Mouse (Mus musculus) MEL (cell line): Measurements from ENCODE around the gene Trim40. TPM values are rescaled to one million over a fixed set of nuclear protein-coding genes. Genes with fewer than 3 reads are reported as not detected.

Experiments used
- DNase-seq: peaks from one replicate; pipeline ENCODE4 v3.0.0; 2011; ENCODE audit warnings: low read depth, low spot score
- H3K27ac ChIP-seq: 2 replicates; pipeline ENCODE4 v1.5.1; 2012; ENCODE audit warnings: low read depth, mild to moderate bottlenecking, control low read depth, low read length, moderate library complexity; ENCODE audit not compliant: control insufficient read depth
- H3K27me3 ChIP-seq, 2 experiments: fragments of 150-350 bp in 1 of 2; sonication (generic) in 1 of 2; 2 replicates each; pipeline ENCODE4 v1.6.1; 2012; ENCODE audit warnings: low read length in 2 of 2, mild to moderate bottlenecking in 2 of 2, improper control_type of control experiment in 1 of 2, moderate library complexity in 1 of 2; ENCODE audit not compliant: insufficient read depth in 2 of 2, control insufficient read depth in 1 of 2
- H3K36me3 ChIP-seq, 2 experiments: 2 replicates each; pipeline ENCODE4 v1.6.1; 2012 to 2014; ENCODE audit warnings: low read length in 2 of 2, improper control_type of control experiment in 1 of 2, inconsistent platforms in 1 of 2, mild to moderate bottlenecking in 1 of 2; ENCODE audit not compliant: insufficient read depth in 2 of 2, control insufficient read depth in 1 of 2
- H3K4me1 ChIP-seq, 2 experiments: fragments of 150-350 bp in 1 of 2; sonication (generic) in 1 of 2; 2 replicates each; pipeline ENCODE4 v1.6.1; 2012; ENCODE audit warnings: low read length in 2 of 2, improper control_type of control experiment in 1 of 2, mild to moderate bottlenecking in 1 of 2; ENCODE audit not compliant: insufficient read depth in 2 of 2, control insufficient read depth in 1 of 2
- H3K4me3 ChIP-seq, 2 experiments: fragments of 150-350 bp in 1 of 2; sonication (generic) in 1 of 2; 2 replicates each; pipeline ENCODE4 v1.5.1; 2012; ENCODE audit warnings: low read depth in 2 of 2, low read length in 2 of 2, mild to moderate bottlenecking in 2 of 2, moderate library complexity in 2 of 2, control low read depth in 1 of 2, improper control_type of control experiment in 1 of 2; ENCODE audit not compliant: control insufficient read depth in 1 of 2, insufficient read depth in 1 of 2
- H3K79me2 ChIP-seq: 2 replicates; pipeline ENCODE4 v1.6.1; 2012; ENCODE audit warnings: mild to moderate bottlenecking, low read length, moderate library complexity; ENCODE audit not compliant: control insufficient read depth, poor library complexity, insufficient read depth
- H3K9ac ChIP-seq: 2 replicates; pipeline ENCODE4 v1.6.1; 2012; ENCODE audit warnings: low read depth, mild to moderate bottlenecking, control low read depth, low read length, moderate library complexity; ENCODE audit not compliant: control insufficient read depth, poor library complexity, severe bottlenecking
- H3K9me3 ChIP-seq: fragments of 150-350 bp; sonication (generic); replicated peaks from 2 replicates; pipeline ENCODE4 v1.6.1; 2012; ENCODE audit warnings: mild to moderate bottlenecking, low read length, improper control_type of control experiment, moderate library complexity; ENCODE audit not compliant: insufficient read depth
- BHLHE40 ChIP-seq: IDR thresholded peaks from 2 replicates; pipeline ENCODE4 v1.6.1; 2012; ENCODE audit warnings: low read depth, mild to moderate bottlenecking, inconsistent platforms, low read length, improper control_type of control experiment, borderline replicate concordance
- CHD1 ChIP-seq: IDR thresholded peaks from 2 replicates; pipeline ENCODE4 v1.6.1; 2012; ENCODE audit warnings: low read depth, mild to moderate bottlenecking, inconsistent platforms, low read length, improper control_type of control experiment
- CHD2 ChIP-seq: IDR thresholded peaks from 2 replicates; pipeline ENCODE4 v1.6.1; 2011; ENCODE audit warnings: low read length, improper control_type of control experiment
- CTCF ChIP-seq, 3 experiments: IDR thresholded peaks in 2 of 3; conservative IDR thresholded peaks in 1 of 3; 2 replicates each; pipeline ENCODE4 v1.5.1; 2011 to 2012; ENCODE audit warnings: low read length in 3 of 3, low read depth in 2 of 3, mild to moderate bottlenecking in 2 of 3, improper control_type of control experiment in 1 of 3, inconsistent platforms in 1 of 3, mixed read lengths in 1 of 3, moderate library complexity in 1 of 3; ENCODE audit not compliant: control insufficient read depth in 1 of 3, insufficient read depth in 1 of 3, poor library complexity in 1 of 3, severe bottlenecking in 1 of 3
- ETS1 ChIP-seq: IDR thresholded peaks from 2 replicates; pipeline ENCODE4 v1.6.1; 2012; ENCODE audit warnings: low read depth, mild to moderate bottlenecking, inconsistent platforms, low read length, improper control_type of control experiment, moderate library complexity
- GABPA ChIP-seq: IDR thresholded peaks from 2 replicates; pipeline ENCODE4 v1.6.1; 2012; ENCODE audit warnings: low read depth, mild to moderate bottlenecking, inconsistent platforms, low read length, improper control_type of control experiment, moderate library complexity
- GATA1 ChIP-seq: IDR thresholded peaks from 2 replicates; pipeline ENCODE4 v1.6.1; 2011; ENCODE audit warnings: low read depth, low read length, improper control_type of control experiment
- HCFC1 ChIP-seq: IDR thresholded peaks from 2 replicates; pipeline ENCODE4 v1.6.1; 2012; ENCODE audit warnings: low read depth, mild to moderate bottlenecking, inconsistent platforms, low read length, improper control_type of control experiment, moderate library complexity
- JUND ChIP-seq: IDR thresholded peaks from 2 replicates; pipeline ENCODE4 v1.6.1; 2011; ENCODE audit warnings: low read depth, mild to moderate bottlenecking, improper control_type of control experiment, low read length
- KAT2A ChIP-seq: conservative IDR thresholded peaks from 2 replicates; pipeline ENCODE4 v1.6.1; 2012; ENCODE audit warnings: low read depth, low read length, improper control_type of control experiment, inconsistent platforms
- MAFK ChIP-seq: IDR thresholded peaks from 2 replicates; pipeline ENCODE4 v1.6.1; 2011; ENCODE audit warnings: low read depth, mild to moderate bottlenecking, low read length, improper control_type of control experiment, borderline replicate concordance
- MAZ ChIP-seq: IDR thresholded peaks from 2 replicates; pipeline ENCODE4 v1.6.1; 2012; ENCODE audit warnings: low read depth, mild to moderate bottlenecking, inconsistent platforms, low read length, improper control_type of control experiment
- MEF2A ChIP-seq: IDR thresholded peaks from 2 replicates; pipeline ENCODE4 v1.6.1; 2014; ENCODE audit warnings: low read depth, mild to moderate bottlenecking, inconsistent platforms, low read length, improper control_type of control experiment; ENCODE audit not compliant: poor library complexity, insufficient replicate concordance, severe bottlenecking; ENCODE audit errors: extremely low read depth
- MXI1 ChIP-seq: IDR thresholded peaks from 2 replicates; pipeline ENCODE4 v1.6.1; 2011; ENCODE audit warnings: mild to moderate bottlenecking, low read depth, low read length, improper control_type of control experiment
- MYC ChIP-seq: IDR thresholded peaks from 2 replicates; pipeline ENCODE4 v1.6.1; 2011; ENCODE audit warnings: low read depth, mild to moderate bottlenecking, low read length, improper control_type of control experiment, moderate library complexity
- NELFE ChIP-seq: IDR thresholded peaks from 2 replicates; pipeline ENCODE4 v1.6.1; 2011; ENCODE audit warnings: low read depth, low read length, improper control_type of control experiment
- POLR2A ChIP-seq, 2 experiments: IDR thresholded peaks; 2 replicates each; pipeline ENCODE4 v1.6.1; 2011 to 2012; ENCODE audit warnings: low read length in 2 of 2, mild to moderate bottlenecking in 2 of 2, control low read depth in 1 of 2, improper control_type of control experiment in 1 of 2, low read depth in 1 of 2, moderate library complexity in 1 of 2; ENCODE audit not compliant: control insufficient read depth in 1 of 2, insufficient read depth in 1 of 2, poor library complexity in 1 of 2
- POLR2AphosphoS5 ChIP-seq: IDR thresholded peaks from 2 replicates; pipeline ENCODE4 v1.6.1; 2012; ENCODE audit warnings: low read depth, borderline replicate concordance, mild to moderate bottlenecking, inconsistent platforms, low read length, moderate library complexity, mixed read lengths
- RAD21 ChIP-seq: IDR thresholded peaks from 2 replicates; pipeline ENCODE4 v1.6.1; 2011; ENCODE audit warnings: mild to moderate bottlenecking, low read depth, low read length, improper control_type of control experiment
- SMC3 ChIP-seq: IDR thresholded peaks from 2 replicates; pipeline ENCODE4 v1.6.1; 2011; ENCODE audit warnings: low read depth, low read length, improper control_type of control experiment
- TAL1 ChIP-seq: IDR thresholded peaks from 2 replicates; pipeline ENCODE4 v1.6.1; 2012; ENCODE audit warnings: mild to moderate bottlenecking, inconsistent platforms, low read length, moderate library complexity, mixed read lengths
- TBP ChIP-seq: IDR thresholded peaks from 2 replicates; pipeline ENCODE4 v1.8.0; 2011; ENCODE audit warnings: low read depth, low read length, improper control_type of control experiment
- TCF12 ChIP-seq: IDR thresholded peaks from 2 replicates; pipeline ENCODE4 v1.6.1; 2014; ENCODE audit warnings: low read depth, mild to moderate bottlenecking, inconsistent platforms, low read length, improper control_type of control experiment, moderate library complexity
- UBTF ChIP-seq: IDR thresholded peaks from 2 replicates; pipeline ENCODE4 v1.6.1; 2012; ENCODE audit warnings: low read depth, mild to moderate bottlenecking, inconsistent platforms, low read length, improper control_type of control experiment, moderate library complexity, borderline replicate concordance; ENCODE audit not compliant: insufficient read depth
- USF1 ChIP-seq: IDR thresholded peaks from 2 replicates; pipeline ENCODE4 v1.6.1; 2014; ENCODE audit warnings: low read depth, mild to moderate bottlenecking, inconsistent platforms, low read length, improper control_type of control experiment, moderate library complexity
- USF2 ChIP-seq, 2 experiments: IDR thresholded peaks; 2 replicates each; pipeline ENCODE4 v1.6.1; 2011 to 2012; ENCODE audit warnings: improper control_type of control experiment in 2 of 2, low read length in 2 of 2, borderline replicate concordance in 1 of 2, inconsistent platforms in 1 of 2, low read depth in 1 of 2, mild to moderate bottlenecking in 1 of 2; ENCODE audit not compliant: insufficient read depth in 1 of 2
- ZC3H11A ChIP-seq: IDR thresholded peaks from 2 replicates; pipeline ENCODE4 v1.6.1; 2012; ENCODE audit warnings: low read depth, mild to moderate bottlenecking, inconsistent platforms, low read length, improper control_type of control experiment
- ZMIZ1 ChIP-seq: IDR thresholded peaks from 2 replicates; pipeline ENCODE4 v1.6.1; 2012; ENCODE audit warnings: low read depth, mild to moderate bottlenecking, inconsistent platforms, low read length, improper control_type of control experiment, moderate library complexity
- polyA plus RNA-seq, 2 experiments: library from polyadenylated mRNA; stranded (reverse) in 1 of 2; unstranded in 1 of 2; fragments of >175 nt in 1 of 2; fragments of >200 nt in 1 of 2; gene quantifications; 2 replicates each; pipeline versions ENCODE4 v1.2.1 to v1.2.4; 2012; ENCODE audit warnings: low replicate concordance in 2 of 2, low read depth in 1 of 2; ENCODE audit not compliant: insufficient read length in 2 of 2, insufficient read depth in 1 of 2, missing spikeins in 1 of 2
- total RNA-seq: library from RNA; depleted of rRNA; stranded (reverse); fragments of 300-350 nt; gene quantifications from 2 replicates; pipeline ENCODE4 v1.2.3, GENCODE M21; 2012

The Trim40 gene
- total and polyA plus RNA-seq, 3 experiments = 0.04 TPM; not detected in 1

- Histone ChIP-seq H3K27me3 (no peaks in the 10 kb centered on the region), H3K9me3 (no peaks in the 10 kb centered on the region), H3K4me3 (no peak overlapping the region), H3K36me3 (no peaks in the 10 kb centered on the region), H3K9ac (no peak overlapping the region), H3K79me2 (no peaks in the 10 kb centered on the region), H3K27ac (no peak overlapping the region), H3K4me1 (no peaks in the 10 kb centered on the region)
- no peak for DNase-seq
- TF ChIP-seq CTCF (IDR thresholded peaks at IDR 0.05 in 2 of 3, conservative IDR thresholded peaks at IDR 0.05 in 1 of 3; ENCODE audit: control insufficient read depth in 1 of 3, insufficient read depth in 1 of 3, low read depth in 2 of 3, low read length in 3 of 3, poor library complexity in 1 of 3, severe bottlenecking in 1 of 3) (no peak), ETS1 (no peak), ZC3H11A (no peak), UBTF (no peak), USF1 (no peak), MAZ (no peak), GABPA (no peak), MEF2A (no peak), ZMIZ1 (no peak), GATA1 (no peak), BHLHE40 (no peak), JUND (no peak), MXI1 (no peak), KAT2A (no peak), POLR2A (IDR thresholded peaks at IDR 0.05; ENCODE audit: control insufficient read depth in 1 of 2, insufficient read depth in 1 of 2, low read depth in 1 of 2, low read length in 2 of 2, poor library complexity in 1 of 2) (no peak), MAFK (no peak), USF2 (IDR thresholded peaks at IDR 0.05; ENCODE audit: borderline replicate concordance in 1 of 2, insufficient read depth in 1 of 2, low read depth in 1 of 2, low read length in 2 of 2) (no peak), TAL1 (no peak)
These were observed 33.7 kb downstream of the Trim40 start for GRCm38 (mm10) chr17:36856236-36856635.

GRCm38 (mm10) chr17:36855484-36855883 lies 34.4 kb downstream of the Trim40 start:
- Histone ChIP-seq H3K4me3 (no peak overlapping the region), H3K36me3 (no peaks in the 10 kb centered on the region), H3K9ac (no peak overlapping the region), H3K9me3 (no peaks in the 10 kb centered on the region), H3K4me1 (no peaks in the 10 kb centered on the region), H3K79me2 (no peaks in the 10 kb centered on the region), H3K27ac (no peak overlapping the region), H3K27me3 (no peaks in the 10 kb centered on the region)
- DNase-seq = no peak
- TF ChIP-seq GABPA (no peak), RAD21 (no peak), MAZ (no peak), MAFK (no peak), NELFE (no peak), TBP (no peak), MEF2A (no peak), USF1 (no peak), CHD1 (no peak), HCFC1 (no peak), ZC3H11A (no peak), TCF12 (no peak), MYC (no peak), CHD2 (no peak), SMC3 (no peak), CTCF (IDR thresholded peaks at IDR 0.05 in 2 of 3, conservative IDR thresholded peaks at IDR 0.05 in 1 of 3; ENCODE audit: control insufficient read depth in 1 of 3, insufficient read depth in 1 of 3, low read depth in 2 of 3, low read length in 3 of 3, poor library complexity in 1 of 3, severe bottlenecking in 1 of 3) (no peak), GATA1 (no peak), POLR2AphosphoS5 (no peak), JUND (no peak), ETS1 (no peak)
